Mouse (Mus musculus) liver, postnatal 0 days (tissue): ENCODE data around the gene Cd5.

Source experiments
- CTCF ChIP-seq: sonication (generic); IDR thresholded peaks from 2 replicates; pipeline ENCODE4 v1.5.1; 2016; ENCODE audit warnings: antibody characterized with exemption, low read depth
- EP300 ChIP-seq: IDR thresholded peaks from 2 replicates; pipeline ENCODE4 v1.6.1; 2016; ENCODE audit warnings: antibody characterized with exemption, low read depth, mild to moderate bottlenecking

DNA sequence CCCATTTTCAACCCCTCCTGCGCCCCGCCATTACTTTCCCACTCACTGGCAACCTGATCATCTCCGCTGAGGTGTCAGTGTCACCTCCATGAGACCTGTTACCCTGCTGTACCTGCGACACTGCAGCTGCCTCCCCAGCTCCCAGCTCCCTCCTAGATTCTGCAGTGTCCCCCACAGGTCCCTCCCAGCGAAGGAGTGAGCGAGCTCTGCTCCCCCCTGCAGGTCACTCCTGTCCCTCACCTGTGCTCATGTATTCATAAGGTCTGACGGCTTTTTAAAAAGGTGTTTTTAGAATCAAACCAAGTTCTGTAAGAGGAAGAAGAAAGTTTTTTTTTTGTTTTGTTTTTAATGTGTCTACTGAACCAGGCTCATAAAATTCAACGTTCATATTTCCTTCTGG lies 36.7 kb downstream of the Cd5 start:
- no peak for TF ChIP-seq CTCF
- no peak for TF ChIP-seq EP300
